ENCODE assay signal across 9 mouse cellular contexts in genomic region chr7:35810736-35811135, GRCm38 (mm10). TPM values are rescaled to one million over a fixed set of nuclear protein-coding genes. Genes with fewer than 3 reads are reported as not detected.
DNase-seq lines count a peak whose midpoint lies in the region; ATAC-seq and TF ChIP-seq lines count a peak whose summit lies in the region.
"Had no signal": no experiment of that assay in that cellular context is flagged by ENCODE, and none has a peak within 500 bp of the region (broad histone marks: within the 10 kb centered on the region; RNA-seq: fewer than 3 reads in every experiment).

No protein-coding gene starts in this region.

- no peaks in the 10 kb centered on the region for H3K36me3 ChIP-seq in stomach, postnatal 0 days (ENCODE audit: control insufficient read depth, insufficient read depth, low read length)

- TF ChIP-seq CTCF in embryonic fibroblast, embryonic 13.5 days (IDR thresholded peaks at IDR 0.05; ENCODE audit: borderline replicate concordance, insufficient read depth, low read length), result peak; percentile 18; the same call in 1 of the 2 replicates
- TF ChIP-seq CTCF in stomach, postnatal 0 days (IDR thresholded peaks at IDR 0.05; ENCODE audit: low read depth), result peak; percentile 69

- no peak overlapping the region for H3K4me3 ChIP-seq in embryonic fibroblast, embryonic 13.5 days (ENCODE audit: insufficient read depth, low read length)
- H3K4me3 ChIP-seq in stomach, postnatal 0 days (ENCODE audit: low read depth, low read length), result no peak overlapping the region

- no peak for ATAC-seq in stomach, postnatal 0 days (ENCODE audit: low FRiP score, low TSS enrichment)

- no peak for TF ChIP-seq EP300 in stomach, postnatal 0 days (optimal IDR thresholded peaks at IDR 0.05)

- no peaks in the 10 kb centered on the region for H3K4me1 ChIP-seq in embryonic fibroblast, embryonic 13.5 days (ENCODE audit: control insufficient read depth, insufficient read depth, low read length)
- no peaks in the 10 kb centered on the region for H3K4me1 ChIP-seq in stomach, postnatal 0 days (replicated peaks; ENCODE audit: control insufficient read depth, insufficient read depth)

- TF ChIP-seq POLR2A in embryonic fibroblast, embryonic 13.5 days (IDR thresholded peaks at IDR 0.05; ENCODE audit: low read depth, low read length), result no peak

- DNase-seq in heart, postnatal 36 days, result peak; percentile 6 to 10
- no peak for DNase-seq in heart, adult 11 months
- peak; percentile 20 for DNase-seq in thymus, postnatal 4 days
- no peak for DNase-seq in thymus, postnatal 36 days
- peak; percentile 19 for DNase-seq in stomach, postnatal 0 days (ENCODE audit: low spot score)
- no peak for DNase-seq in right cerebral cortex, postnatal 25 days
- DNase-seq in spleen, postnatal 10 days (ENCODE audit: low spot score in 2 of 2), result no peak

- H3K4me2 ChIP-seq in stomach, postnatal 0 days (replicated peaks; ENCODE audit: low read depth), result no peak overlapping the region

- intact Hi-C loops in heart, postnatal 36 days (cut with DNase I), result no loop called here

- no peaks in the 10 kb centered on the region for H3K9me3 ChIP-seq in stomach, postnatal 0 days (ENCODE audit: control insufficient read depth, low read length)

- H3K27ac ChIP-seq in embryonic fibroblast, embryonic 13.5 days (ENCODE audit: insufficient read depth, low read length), result no peak overlapping the region
- no peak overlapping the region for H3K27ac ChIP-seq in stomach, postnatal 0 days (replicated peaks)
- H3K27ac ChIP-seq: macrophage had no signal

- no peak overlapping the region for H3K9ac ChIP-seq in stomach, postnatal 0 days (ENCODE audit: low read length)

- 38% methylated on average over 8 of the region's 8 CpGs for WGBS in stomach, postnatal 0 days

- no peaks in the 10 kb centered on the region for H3K27me3 ChIP-seq in stomach, postnatal 0 days (ENCODE audit: control insufficient read depth, insufficient read depth, low read length)

RNA-seq across cellular contexts. Expression of gene Zfp507, which starts 7.9 kb away (rescaled TPM):
- 10 to 100 TPM; 13.7 to 13.8 TPM for total RNA-seq in heart, postnatal 36 days (2021)
- polyA plus RNA-seq in embryonic fibroblast, embryonic 13.5 days (2011; ENCODE audit: insufficient read length, low read depth, missing spikeins), result 22.3 and 23.5 TPM in 2 replicates
- 6.8 and 7.5 TPM in 2 replicates for polyA plus RNA-seq in stomach, postnatal 0 days (2015; fragmentation: Nextera tagmentation; extraction: Ambion mirVana)

RNA-seq across cellular contexts. Expression of gene Dpy19l3, which starts 56.5 kb away (rescaled TPM):
- total RNA-seq in heart, postnatal 36 days (2021), result 1 to 10 TPM; 3.5 to 3.7 TPM
- polyA plus RNA-seq in embryonic fibroblast, embryonic 13.5 days (2011; ENCODE audit: insufficient read length, low read depth, missing spikeins), result 60.8 and 68.5 TPM in 2 replicates
- polyA plus RNA-seq in stomach, postnatal 0 days (2015; fragmentation: Nextera tagmentation; extraction: Ambion mirVana), result 7.9 and 9.0 TPM in 2 replicates

Comparison
In these comparisons a context has a peak if more than half of its experiments do, and no peak if none do; other contexts are left out.
1. DNase-seq: peak in heart, postnatal 36 days (2 of 2), thymus, postnatal 4 days (single experiment) and stomach, postnatal 0 days (single experiment); none in heart, adult 11 months (single experiment), thymus, postnatal 36 days (0 of 2), right cerebral cortex, postnatal 25 days (single experiment) and spleen, postnatal 10 days (0 of 2).